In the genomic region with DNA sequence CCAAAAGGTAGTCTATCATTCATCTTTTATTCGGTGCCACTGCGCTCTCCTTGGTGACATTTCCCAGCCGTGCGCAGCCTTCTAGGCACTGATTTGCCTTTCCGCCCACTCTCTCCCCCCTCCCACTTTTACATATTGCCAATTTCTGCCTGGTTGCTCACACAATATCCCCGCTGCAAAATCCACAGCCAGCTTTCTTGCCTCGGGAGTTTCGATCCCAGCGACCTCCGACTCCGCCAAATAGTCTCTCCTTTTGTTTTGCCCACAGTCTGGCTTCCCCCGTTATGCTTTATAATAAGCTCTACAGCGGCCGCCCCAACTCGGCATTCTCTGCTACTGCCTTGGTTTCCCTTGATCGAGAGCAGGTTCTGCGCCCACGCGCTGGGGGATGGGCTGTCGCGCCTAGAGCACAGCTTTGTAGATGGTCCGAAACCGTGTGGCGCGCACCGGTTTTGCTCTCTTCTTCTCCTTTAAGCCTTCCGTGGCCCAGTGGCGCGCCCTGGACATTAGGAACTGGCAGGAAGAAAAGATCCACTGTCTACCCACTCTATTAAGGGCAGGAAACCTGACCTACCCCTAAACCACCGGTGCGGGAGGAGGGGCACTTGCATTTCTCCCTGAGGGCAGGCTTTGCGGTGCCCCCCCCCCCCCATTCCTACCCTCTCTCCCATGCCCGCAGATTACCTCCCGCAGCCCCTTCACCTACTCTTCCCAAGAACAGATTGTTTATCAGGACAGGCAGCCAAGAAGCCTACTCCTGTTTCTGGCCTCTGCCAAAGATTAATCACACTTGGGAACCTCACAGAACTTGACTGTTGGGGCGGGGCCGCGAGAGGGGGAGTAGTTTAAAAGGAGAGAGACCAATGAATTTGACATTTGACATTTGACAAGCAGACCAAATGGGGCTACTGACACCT, we compare ENCODE assay signal across 8 mouse cellular contexts. TPM values are rescaled to one million over a fixed set of nuclear protein-coding genes. Genes with fewer than 3 reads are reported as not detected.
A peak's percentile ranks its signal among the peaks of the same experiment; 100 is the strongest.
DNase-seq lines count a peak whose midpoint lies in the region; ATAC-seq and TF ChIP-seq lines count a peak whose summit lies in the region.

No protein-coding gene starts in this region.

- ATAC-seq in embryonic facial prominence, embryonic 12.5 days (ENCODE audit: insufficient number of reproducible peaks, insufficient read depth, low FRiP score, low TSS enrichment): no peak
- ATAC-seq in heart, embryonic 14.5 days (ENCODE audit: insufficient number of reproducible peaks, insufficient read depth, low FRiP score, low read depth): no peak
- no peak for ATAC-seq in lung, embryonic 16.5 days (ENCODE audit: low read depth)

- H3K36me3 ChIP-seq in embryonic facial prominence, embryonic 12.5 days: no peaks in the 10 kb centered on the region
- H3K36me3 ChIP-seq in heart, embryonic 14.5 days (ENCODE audit: control insufficient read depth, insufficient read depth, low read length): no peaks in the 10 kb centered on the region
- no peaks in the 10 kb centered on the region for H3K36me3 ChIP-seq in lung, embryonic 16.5 days (ENCODE audit: control insufficient read depth, insufficient read depth, low read length)

- H3K27ac ChIP-seq in embryonic facial prominence, embryonic 12.5 days: peak overlapping the region; percentile 99
- peak overlapping the region; percentile 95 to 99 for H3K27ac ChIP-seq in heart, embryonic 14.5 days (replicated peaks in 1 of 2; ENCODE audit: control insufficient read depth in 1 of 2, insufficient read depth in 1 of 2, low read depth in 2 of 2, low read length in 2 of 2)
- peak overlapping the region; percentile 100 for H3K27ac ChIP-seq in lung, embryonic 16.5 days (ENCODE audit: low read length)
- peak overlapping the region; percentile 92 for H3K27ac ChIP-seq in olfactory bulb, adult 2 months (ENCODE audit: insufficient read depth, low read depth, low read length)

- 1% methylated on average over 37 of the region's 37 CpGs for WGBS in embryonic facial prominence, embryonic 12.5 days
- 1% methylated on average over 34 of the region's 37 CpGs for WGBS in heart, embryonic 14.5 days
- 4% methylated on average over 35 of the region's 37 CpGs for WGBS in lung, embryonic 16.5 days
- 2% methylated on average over 37 of the region's 37 CpGs for WGBS in olfactory bulb, adult 2 months

- no peak for TF ChIP-seq CTCF in olfactory bulb, adult 2 months (IDR thresholded peaks at IDR 0.05; ENCODE audit: insufficient read depth, low read depth, low read length)

- H3K9me3 ChIP-seq in embryonic facial prominence, embryonic 12.5 days: no peaks in the 10 kb centered on the region
- H3K9me3 ChIP-seq in heart, embryonic 14.5 days (ENCODE audit: control insufficient read depth, low read length): no peaks in the 10 kb centered on the region
- H3K9me3 ChIP-seq in lung, embryonic 16.5 days (ENCODE audit: control insufficient read depth, low read length): no peaks in the 10 kb centered on the region

- H3K4me2 ChIP-seq in embryonic facial prominence, embryonic 12.5 days (replicated peaks): peak overlapping the region; percentile 54
- H3K4me2 ChIP-seq in heart, embryonic 14.5 days (ENCODE audit: low read length): peak overlapping the region; percentile 91
- H3K4me2 ChIP-seq in lung, embryonic 16.5 days (ENCODE audit: low read depth, low read length): peak overlapping the region; percentile 81

- H3K4me1 ChIP-seq in embryonic facial prominence, embryonic 12.5 days: peaks cover 83% of the 10 kb centered on the region
- H3K4me1 ChIP-seq in heart, embryonic 14.5 days (ENCODE audit: control insufficient read depth in 2 of 2, insufficient read depth in 2 of 2, low read length in 2 of 2): peaks cover 67 to 90% of the 10 kb centered on the region in 2 experiments
- peaks cover 81% of the 10 kb centered on the region for H3K4me1 ChIP-seq in lung, embryonic 16.5 days (replicated peaks; ENCODE audit: control insufficient read depth, insufficient read depth, low read length)
- H3K4me1 ChIP-seq in olfactory bulb, adult 2 months (ENCODE audit: control insufficient read depth, insufficient read depth, low read length): peaks cover 62% of the 10 kb centered on the region

- 0 out of 2 replicates have a peak, but pooled peaks have one; percentile 4 for TF ChIP-seq POLR2A in olfactory bulb, adult 2 months (IDR thresholded peaks at IDR 0.05; ENCODE audit: insufficient read depth, low read depth, low read length)

- H3K27me3 ChIP-seq in embryonic facial prominence, embryonic 12.5 days: no peaks in the 10 kb centered on the region
- no peaks in the 10 kb centered on the region for H3K27me3 ChIP-seq in heart, embryonic 14.5 days (ENCODE audit: control insufficient read depth, insufficient read depth, low read length)
- no peaks in the 10 kb centered on the region for H3K27me3 ChIP-seq in lung, embryonic 16.5 days (ENCODE audit: control insufficient read depth, insufficient read depth, low read depth, low read length)

- peak overlapping the region; percentile 42; the same call in 1 of the 2 replicates for H3K9ac ChIP-seq in embryonic facial prominence, embryonic 12.5 days
- H3K9ac ChIP-seq in heart, embryonic 14.5 days (ENCODE audit: low read length): peak overlapping the region; percentile 85
- peak overlapping the region; percentile 72 for H3K9ac ChIP-seq in lung, embryonic 16.5 days (ENCODE audit: low read length)

- peak overlapping the region; percentile 26 for H3K4me3 ChIP-seq in embryonic facial prominence, embryonic 12.5 days
- H3K4me3 ChIP-seq in heart, embryonic 14.5 days (ENCODE audit: control insufficient read depth in 1 of 2, insufficient read depth in 1 of 2, low read depth in 1 of 2, low read length in 2 of 2): peak overlapping the region; percentile 50 to 54
- peak overlapping the region; percentile 52 for H3K4me3 ChIP-seq in lung, embryonic 16.5 days (ENCODE audit: low read length)
- H3K4me3 ChIP-seq in olfactory bulb, adult 2 months (ENCODE audit: insufficient read depth, low read depth, low read length): peak overlapping the region; percentile 24

- peak; percentile 88 for DNase-seq in CD4-positive helper T cell, adult 2 months (ENCODE audit: low read depth, low spot score)
- DNase-seq in adrenal gland, adult 8-10 months: peak; percentile 89
- DNase-seq in kidney, postnatal 10 days: peak; percentile 89
- peak; percentile 88 for DNase-seq in thymus, postnatal 14 days

RNA-seq across cellular contexts. Expression of gene Irf2bpl, which starts 7.4 kb away (rescaled TPM):
- 10 to 100 TPM; 69.8 to 92.2 (median 82.8) TPM for total RNA-seq in adrenal gland, adult 8-10 months (2022)
- 53.9 and 59.2 TPM in 2 replicates for polyA plus RNA-seq in embryonic facial prominence, embryonic 12.5 days (2016; fragmentation: Nextera tagmentation; extraction: Ambion mirVana)
- 32.8 and 36.1 TPM in 2 replicates for polyA plus RNA-seq in heart, embryonic 14.5 days (2014; fragmentation: Nextera tagmentation; extraction: Ambion mirVana)
- 28.8 and 34.2 TPM in 2 replicates for polyA plus RNA-seq in lung, embryonic 16.5 days (2015; fragmentation: Nextera tagmentation; extraction: Ambion mirVana)
- not detected in 2 replicates for polyA plus RNA-seq in olfactory bulb, adult 2 months (2012; ENCODE audit: insufficient read depth, insufficient read length, low replicate concordance, missing spikeins)

RNA-seq across cellular contexts. Expression of gene Cipc, which starts 54.8 kb away (rescaled TPM):
- total RNA-seq in adrenal gland, adult 8-10 months (2022): 10 to 100 TPM; 25.4 to 43.9 (median 32.1) TPM
- polyA plus RNA-seq in embryonic facial prominence, embryonic 12.5 days (2016; fragmentation: Nextera tagmentation; extraction: Ambion mirVana): 29.2 and 31.9 TPM in 2 replicates
- 26.6 and 27.1 TPM in 2 replicates for polyA plus RNA-seq in heart, embryonic 14.5 days (2014; fragmentation: Nextera tagmentation; extraction: Ambion mirVana)
- polyA plus RNA-seq in lung, embryonic 16.5 days (2015; fragmentation: Nextera tagmentation; extraction: Ambion mirVana): 18.9 and 20.2 TPM in 2 replicates
- polyA plus RNA-seq in olfactory bulb, adult 2 months (2012; ENCODE audit: insufficient read depth, insufficient read length, low replicate concordance, missing spikeins): 112 TPM in 1 of 2 replicates, not detected in the other

Comparison
In these comparisons a context has a peak if more than half of its experiments do, and no peak if none do; other contexts are left out.
1. RNA of gene Irf2bpl, which starts 7.4 kb away (polyA plus RNA-seq): 53.9 to 59.2 TPM in embryonic facial prominence, embryonic 12.5 days, 32.8 to 36.1 TPM in heart, embryonic 14.5 days and 28.8 to 34.2 TPM in lung, embryonic 16.5 days; not detected in olfactory bulb, adult 2 months; every median in the first group is over 10 times any median in the second.
2. Peak in every context shown above with its lines, with median percentiles within 50 percentile points of each other: DNase-seq, H3K27ac ChIP-seq, H3K4me2 ChIP-seq, H3K4me3 ChIP-seq and H3K9ac ChIP-seq.